Mouse (Mus musculus) heart, postnatal 0 days (tissue): ENCODE data around the gene Ntn1.

Experiments used
- CTCF ChIP-seq: IDR thresholded peaks from 2 replicates; pipeline ENCODE4 v1.5.1; 2016; ENCODE audit warnings: antibody characterized with exemption, control low read depth, low read depth
- EP300 ChIP-seq: IDR thresholded peaks from 2 replicates; pipeline ENCODE4 v1.6.1; 2016; ENCODE audit warnings: antibody characterized with exemption, low read depth

DNA sequence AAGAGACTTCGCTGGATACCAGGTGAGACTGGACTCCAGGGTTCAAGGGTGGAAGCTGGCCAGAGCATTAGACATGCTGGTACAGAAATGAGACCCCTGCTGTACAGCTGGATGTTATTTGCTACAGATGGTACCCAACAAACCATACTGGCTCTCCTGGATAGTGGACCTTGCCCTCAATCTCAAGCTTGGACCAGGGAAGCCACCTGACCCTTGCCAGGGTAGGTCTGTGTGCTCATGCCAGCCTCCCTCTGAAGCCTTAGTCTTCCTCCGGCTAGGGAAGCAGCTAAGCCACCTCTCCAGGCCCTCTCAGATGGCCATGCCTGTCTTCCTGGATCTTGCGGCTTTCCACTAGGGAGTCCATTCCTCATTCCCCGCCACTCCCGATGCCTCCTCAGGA lies 189.9 kb downstream of the Ntn1 start:
- TF ChIP-seq CTCF (no peak), EP300 (no peak)
